Mouse (Mus musculus): ENCODE measurements around the gene Gm3739. TPM values are rescaled to one million over a fixed set of nuclear protein-coding genes. Genes with fewer than 3 reads are reported as not detected.
"Not testable (repeated sequence)": the region's sequence is repeated elsewhere in the genome, so short reads cannot be mapped to it uniquely, and the experiment has no call there.

Gm3739 gene
- 0.13 and 0.25 TPM in 2 replicates for polyA plus RNA-seq (2015; fragmentation: Nextera tagmentation; extraction: Ambion mirVana)

DNA sequence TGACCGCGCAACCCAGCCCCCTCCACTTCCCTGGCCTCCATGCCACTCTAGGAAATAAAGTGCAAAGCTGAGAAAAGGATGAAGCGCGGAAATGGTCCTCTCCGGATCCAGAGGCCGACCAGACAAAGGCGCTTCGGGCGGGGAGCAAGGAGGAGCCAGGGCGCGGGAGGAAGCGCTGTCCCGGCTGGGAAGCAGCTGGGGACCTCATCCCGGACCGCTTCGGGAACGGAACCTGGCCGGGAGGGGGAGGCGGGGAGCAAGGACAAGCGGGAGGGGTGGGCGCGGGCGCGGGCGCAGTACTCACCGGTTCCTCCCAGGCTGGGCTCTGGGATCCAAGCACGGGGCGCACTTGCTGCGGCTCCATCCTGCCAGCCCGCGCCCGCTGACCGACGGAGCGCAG lies at the start of gene Gm3739:
Gene Gm3739, minus strand, starts transcription at position 389 of the 400 bp plus-strand sequence.
- ATAC-seq; DNase-seq (ENCODE audit: low spot score); H3K27ac ChIP-seq (ENCODE audit: low read length); H3K27me3 ChIP-seq (replicated peaks; ENCODE audit: insufficient read depth, low read length); H3K4me1 ChIP-seq (ENCODE audit: insufficient read depth, low read depth, low read length); H3K9ac ChIP-seq (replicated peaks; ENCODE audit: low read depth); H3K9me3 ChIP-seq (ENCODE audit: low read length); H3K36me3 ChIP-seq (ENCODE audit: insufficient read depth, low read length): not testable (repeated sequence)
- H3K4me3 ChIP-seq (ENCODE audit: low read depth, low read length) = peak within 1 kb of the TSS; percentile 21; the same call in 1 of the 2 replicates
- H3K4me2 ChIP-seq (replicated peaks; ENCODE audit: low read depth, low read length) = peak within 1 kb of the TSS; percentile 58
- WGBS = 0% methylated on average over 5 of the region's 35 CpGs

DNA sequence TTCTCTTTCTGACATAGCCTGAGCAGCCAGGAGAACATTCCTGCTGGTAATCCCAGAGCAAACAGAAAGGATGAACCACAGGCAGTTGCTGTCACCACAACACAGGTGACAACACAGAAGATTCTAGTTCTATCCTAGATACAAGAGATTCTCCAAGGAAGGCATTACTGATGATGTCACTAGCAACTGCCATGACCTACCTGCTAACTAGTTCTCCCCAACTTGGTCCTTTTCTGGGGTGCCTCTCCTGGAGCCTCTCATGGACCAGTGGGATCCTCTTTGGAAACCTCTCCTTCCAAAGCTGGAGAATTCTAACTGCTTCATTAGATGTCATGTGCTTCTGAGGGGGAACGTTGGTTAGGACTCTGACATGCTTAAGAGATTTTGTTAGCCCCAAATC lies 17.4 kb upstream of the Gm3739 start, which contains the start of gene Gm5797:
Gene Gm5797, minus strand, starts transcription at position 101 of the 400 bp plus-strand sequence.
- not testable (repeated sequence) for H3K36me3 ChIP-seq (ENCODE audit: insufficient read depth, low read length); H3K4me3 ChIP-seq (ENCODE audit: low read depth, low read length); H3K9me3 ChIP-seq (ENCODE audit: low read length); H3K4me2 ChIP-seq (replicated peaks; ENCODE audit: low read depth, low read length); H3K27me3 ChIP-seq (replicated peaks; ENCODE audit: insufficient read depth, low read length); H3K9ac ChIP-seq (replicated peaks; ENCODE audit: low read depth); H3K4me1 ChIP-seq (ENCODE audit: insufficient read depth, low read depth, low read length); ATAC-seq; H3K27ac ChIP-seq (ENCODE audit: low read length); DNase-seq (ENCODE audit: low spot score)
- no CpG with 5 or more reads among the region's 1 CpGs for WGBS

DNA sequence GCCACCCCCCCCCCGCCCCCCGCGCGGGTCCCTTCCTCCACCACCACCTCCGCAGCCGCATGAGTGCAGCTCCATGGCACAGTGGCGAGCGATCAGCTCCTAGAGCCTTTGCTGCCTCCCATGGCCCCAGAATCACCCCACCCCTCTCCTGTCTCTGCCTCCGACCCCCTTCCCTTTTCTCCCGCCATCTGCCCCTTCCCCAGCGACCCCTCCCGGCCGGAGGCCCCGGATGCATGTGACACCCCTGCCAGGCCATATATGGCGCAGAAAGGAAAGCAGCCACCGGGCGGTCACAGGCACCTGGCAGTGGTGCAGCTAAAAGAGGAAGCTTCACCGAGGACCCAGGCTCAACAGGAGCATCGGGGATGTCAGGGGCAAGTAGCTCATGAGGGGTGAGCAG lies 244 bp upstream of the Gm3739 start:
- ATAC-seq; H3K9me3 ChIP-seq (ENCODE audit: low read length); H3K27ac ChIP-seq (ENCODE audit: low read length); H3K36me3 ChIP-seq (ENCODE audit: insufficient read depth, low read length); DNase-seq (ENCODE audit: low spot score); H3K9ac ChIP-seq (replicated peaks; ENCODE audit: low read depth); H3K4me1 ChIP-seq (ENCODE audit: insufficient read depth, low read depth, low read length); H3K27me3 ChIP-seq (replicated peaks; ENCODE audit: insufficient read depth, low read length): not testable (repeated sequence)
- H3K4me2 ChIP-seq (replicated peaks; ENCODE audit: low read depth, low read length) = peak overlapping the region; percentile 58
- peak overlapping the region; percentile 21; the same call in 1 of the 2 replicates for H3K4me3 ChIP-seq (ENCODE audit: low read depth, low read length)
- 0% methylated on average over 12 of the region's 19 CpGs for WGBS

DNA sequence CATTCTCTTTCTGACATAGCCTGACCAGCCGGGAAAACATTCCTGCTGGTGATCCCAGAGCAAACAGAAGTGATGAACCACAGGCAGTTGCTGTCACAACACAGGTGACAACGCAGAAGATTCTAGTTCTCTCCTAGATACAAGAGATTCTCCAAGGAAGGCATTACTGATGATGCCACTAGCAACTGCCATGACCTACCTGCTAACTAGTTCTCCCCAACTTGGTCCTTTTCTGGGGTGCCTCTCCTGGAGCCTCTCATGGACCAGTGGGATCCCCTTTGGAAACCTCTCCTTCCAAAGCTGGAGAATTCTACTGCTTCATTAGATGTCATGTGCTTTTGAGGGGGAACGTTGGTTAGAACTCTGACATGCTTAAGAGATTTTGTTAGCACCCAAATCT lies 50.2 kb downstream of the Gm3739 start, which contains the start of gene Gm3727:
Gene Gm3727, minus strand, starts transcription at position 101 of the 400 bp plus-strand sequence.
- not testable (repeated sequence) for H3K9ac ChIP-seq (replicated peaks; ENCODE audit: low read depth); H3K9me3 ChIP-seq (ENCODE audit: low read length); H3K4me2 ChIP-seq (replicated peaks; ENCODE audit: low read depth, low read length); ATAC-seq; H3K4me1 ChIP-seq (ENCODE audit: insufficient read depth, low read depth, low read length); H3K27ac ChIP-seq (ENCODE audit: low read length); H3K36me3 ChIP-seq (ENCODE audit: insufficient read depth, low read length); H3K4me3 ChIP-seq (ENCODE audit: low read depth, low read length); H3K27me3 ChIP-seq (replicated peaks; ENCODE audit: insufficient read depth, low read length)
- WGBS = 69% methylated on average over 3 of the region's 3 CpGs
- DNase-seq (ENCODE audit: low spot score) = peak; percentile 1

Other genes with a start within 250 kb of the Gm3739 start
- gene Gm3696, start 214.4 kb downstream of the Gm3739 start, polyA plus RNA-seq (2015; fragmentation: Nextera tagmentation; extraction: Ambion mirVana) = 0.25 and 0.27 TPM in 2 replicates
- gene Gm6676, start 189.6 kb downstream of the Gm3739 start, polyA plus RNA-seq (2015; fragmentation: Nextera tagmentation; extraction: Ambion mirVana) = not detected in 2 replicates
- gene Gm3512, start 140.5 kb downstream of the Gm3739 start, polyA plus RNA-seq (2015; fragmentation: Nextera tagmentation; extraction: Ambion mirVana) = 1.9 and 2.0 TPM in 2 replicates
- not detected in 2 replicates for gene Gm16434, start 120.5 kb downstream of the Gm3739 start, polyA plus RNA-seq (2015; fragmentation: Nextera tagmentation; extraction: Ambion mirVana)
- gene Gm3727, start 50.3 kb downstream of the Gm3739 start, polyA plus RNA-seq (2015; fragmentation: Nextera tagmentation; extraction: Ambion mirVana) = not detected in 2 replicates
- gene Gm5797, start 17.3 kb upstream of the Gm3739 start, polyA plus RNA-seq (2015; fragmentation: Nextera tagmentation; extraction: Ambion mirVana) = not detected in 2 replicates
- not detected in 2 replicates for gene Gm8374, start 50.1 kb upstream of the Gm3739 start, polyA plus RNA-seq (2015; fragmentation: Nextera tagmentation; extraction: Ambion mirVana)
- gene Gm3755, start 135.9 kb upstream of the Gm3739 start, polyA plus RNA-seq (2015; fragmentation: Nextera tagmentation; extraction: Ambion mirVana) = not detected in 2 replicates
- not detected in 2 replicates for gene Gm3752, start 168.7 kb upstream of the Gm3739 start, polyA plus RNA-seq (2015; fragmentation: Nextera tagmentation; extraction: Ambion mirVana)